Mouse (Mus musculus): ENCODE data around the gene Ppp1r16b. TPM values are rescaled to one million over a fixed set of nuclear protein-coding genes. Genes with fewer than 3 reads are reported as not detected.

Gene Ppp1r16b
- polyA plus RNA-seq, 1 experiment: 3.7 TPM

DNA sequence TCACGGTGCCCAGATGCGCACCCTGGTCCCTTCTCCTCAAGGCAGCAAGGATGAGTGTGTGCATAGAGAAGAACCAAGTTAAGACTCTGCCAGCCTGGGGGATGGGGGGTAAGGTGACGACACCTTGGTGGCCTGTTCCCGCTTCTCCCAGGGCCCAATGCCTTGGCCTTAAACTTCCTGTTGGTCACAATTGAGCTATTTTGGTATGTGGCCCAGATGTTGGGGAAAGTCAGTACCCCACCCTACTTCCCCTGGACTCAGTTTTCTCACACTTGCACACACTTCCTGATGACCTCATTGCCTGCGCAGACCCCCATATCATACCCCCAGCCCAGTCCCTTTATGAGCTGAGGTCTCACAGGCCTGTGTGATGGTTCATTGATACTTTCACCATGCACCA, 23.9 kb downstream of the Ppp1r16b start:
- Histone ChIP-seq H3K9me3 (replicated peaks; ENCODE audit: control insufficient read depth, insufficient read depth, low read length, poor library complexity, severe bottlenecking) (no peaks in the 10 kb centered on the region), H3K9ac (ENCODE audit: low read depth, poor library complexity, severe bottlenecking) (no peak overlapping the region), H3K4me3 (ENCODE audit: low read depth, low read length) (no peak overlapping the region), H3K27ac (ENCODE audit: insufficient read depth, low read length) (no peak overlapping the region), H3K4me1 (ENCODE audit: control insufficient read depth, insufficient read depth, low read length) (no peaks in the 10 kb centered on the region), H3K27me3 (ENCODE audit: control insufficient read depth, insufficient read depth, low read length, poor library complexity, severe bottlenecking) (no peaks in the 10 kb centered on the region), H3K36me3 (ENCODE audit: control insufficient read depth, insufficient read depth, low read length, poor library complexity, severe bottlenecking) (no peaks in the 10 kb centered on the region)
- TF ChIP-seq EP300 (IDR thresholded peaks at IDR 0.05; ENCODE audit: insufficient read depth, low read depth, low read length): no peak
- TF ChIP-seq CTCF (IDR thresholded peaks at IDR 0.05; ENCODE audit: low read depth, low read length): no peak
- TF ChIP-seq POLR2A (IDR thresholded peaks at IDR 0.05; ENCODE audit: insufficient read depth, low read length): no peak

DNA sequence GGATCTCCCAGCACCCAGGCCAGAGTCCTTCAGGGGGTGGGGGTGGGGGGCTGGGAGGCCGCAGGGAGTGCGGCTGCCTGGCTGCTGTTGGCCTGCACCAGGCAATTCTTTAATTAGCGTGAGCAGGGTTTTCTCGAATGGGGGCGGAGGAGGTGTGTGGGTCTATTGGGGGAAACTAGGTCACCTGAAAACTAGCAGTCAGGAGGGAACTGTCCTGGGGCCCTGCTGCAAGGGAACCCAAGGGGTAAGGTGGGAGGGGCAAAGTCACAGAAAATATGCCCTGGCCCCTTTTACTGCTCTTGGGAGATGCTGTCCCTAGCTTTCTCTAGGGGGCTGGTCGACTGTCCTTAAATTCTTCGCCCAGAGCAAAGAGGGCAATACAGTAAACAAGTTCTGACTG, 24.4 kb downstream of the Ppp1r16b start:
- Histone ChIP-seq H3K27me3 (ENCODE audit: control insufficient read depth, insufficient read depth, low read length, poor library complexity, severe bottlenecking) (no peaks in the 10 kb centered on the region), H3K4me1 (ENCODE audit: control insufficient read depth, insufficient read depth, low read length) (no peaks in the 10 kb centered on the region), H3K9me3 (replicated peaks; ENCODE audit: control insufficient read depth, insufficient read depth, low read length, poor library complexity, severe bottlenecking) (no peaks in the 10 kb centered on the region), H3K9ac (ENCODE audit: low read depth, poor library complexity, severe bottlenecking) (no peak overlapping the region), H3K4me3 (ENCODE audit: low read depth, low read length) (no peak overlapping the region), H3K36me3 (ENCODE audit: control insufficient read depth, insufficient read depth, low read length, poor library complexity, severe bottlenecking) (no peaks in the 10 kb centered on the region), H3K27ac (ENCODE audit: insufficient read depth, low read length) (no peak overlapping the region)
- TF ChIP-seq POLR2A (IDR thresholded peaks at IDR 0.05; ENCODE audit: insufficient read depth, low read length) (no peak), EP300 (IDR thresholded peaks at IDR 0.05; ENCODE audit: insufficient read depth, low read depth, low read length) (no peak), CTCF (IDR thresholded peaks at IDR 0.05; ENCODE audit: low read depth, low read length) (no peak)

DNA sequence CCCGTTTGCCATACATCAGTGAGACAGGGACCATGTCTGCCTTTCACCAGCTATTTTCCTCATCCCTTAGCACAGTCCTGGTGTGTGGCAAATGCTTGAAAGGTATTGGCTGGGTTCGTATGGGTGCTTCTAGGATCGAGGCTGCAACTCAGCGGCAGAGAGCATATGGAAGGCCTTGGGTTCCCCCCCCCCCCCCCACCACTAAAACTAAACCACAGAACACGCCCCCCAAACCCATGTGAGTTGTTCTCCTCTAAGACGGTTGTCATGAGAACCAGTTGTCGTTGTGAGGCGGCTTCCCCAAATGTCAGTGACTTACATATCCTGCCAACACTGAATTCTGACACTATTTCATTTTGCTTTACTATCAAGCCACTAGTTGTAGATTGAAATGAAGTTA, 24.9 kb downstream of the Ppp1r16b start:
- Histone ChIP-seq H3K27ac (ENCODE audit: insufficient read depth, low read length) (no peak overlapping the region), H3K4me1 (ENCODE audit: control insufficient read depth, insufficient read depth, low read length) (no peaks in the 10 kb centered on the region), H3K9me3 (replicated peaks; ENCODE audit: control insufficient read depth, insufficient read depth, low read length, poor library complexity, severe bottlenecking) (no peaks in the 10 kb centered on the region), H3K36me3 (ENCODE audit: control insufficient read depth, insufficient read depth, low read length, poor library complexity, severe bottlenecking) (no peaks in the 10 kb centered on the region), H3K4me3 (ENCODE audit: low read depth, low read length) (no peak overlapping the region), H3K27me3 (ENCODE audit: control insufficient read depth, insufficient read depth, low read length, poor library complexity, severe bottlenecking) (no peaks in the 10 kb centered on the region), H3K9ac (ENCODE audit: low read depth, poor library complexity, severe bottlenecking) (no peak overlapping the region)
- no peak for TF ChIP-seq POLR2A (IDR thresholded peaks at IDR 0.05; ENCODE audit: insufficient read depth, low read length)
- TF ChIP-seq CTCF (IDR thresholded peaks at IDR 0.05; ENCODE audit: low read depth, low read length): no peak
- no peak for TF ChIP-seq EP300 (IDR thresholded peaks at IDR 0.05; ENCODE audit: insufficient read depth, low read depth, low read length)

DNA sequence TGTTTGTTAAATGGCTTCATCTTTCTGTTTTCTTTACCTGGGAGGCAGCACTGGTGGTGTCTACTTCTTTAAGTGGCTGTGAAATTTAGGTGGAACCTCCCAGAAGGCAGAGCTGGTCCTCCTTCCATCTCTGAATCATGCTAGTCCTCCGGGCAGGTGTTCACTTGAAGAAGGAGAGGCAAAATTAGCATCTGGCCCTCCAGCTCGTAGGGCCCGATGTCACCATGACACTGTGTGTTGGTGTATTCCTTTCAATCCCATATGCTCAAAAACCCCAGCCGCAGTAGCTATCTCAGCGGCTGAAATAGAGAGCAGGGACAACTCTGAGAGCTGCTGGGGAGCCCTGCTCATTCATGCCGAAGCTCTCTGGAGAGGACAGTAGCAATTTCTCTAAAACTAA, 27.0 kb downstream of the Ppp1r16b start:
- TF ChIP-seq POLR2A (IDR thresholded peaks at IDR 0.05; ENCODE audit: insufficient read depth, low read length) (no peak), CTCF (IDR thresholded peaks at IDR 0.05; ENCODE audit: low read depth, low read length) (no peak), EP300 (IDR thresholded peaks at IDR 0.05; ENCODE audit: insufficient read depth, low read depth, low read length) (no peak)
- Histone ChIP-seq H3K9ac (ENCODE audit: low read depth, poor library complexity, severe bottlenecking) (no peak overlapping the region), H3K27me3 (ENCODE audit: control insufficient read depth, insufficient read depth, low read length, poor library complexity, severe bottlenecking) (no peaks in the 10 kb centered on the region), H3K9me3 (replicated peaks; ENCODE audit: control insufficient read depth, insufficient read depth, low read length, poor library complexity, severe bottlenecking) (no peaks in the 10 kb centered on the region), H3K36me3 (ENCODE audit: control insufficient read depth, insufficient read depth, low read length, poor library complexity, severe bottlenecking) (no peaks in the 10 kb centered on the region), H3K4me3 (ENCODE audit: low read depth, low read length) (no peak overlapping the region), H3K27ac (ENCODE audit: insufficient read depth, low read length) (no peak overlapping the region), H3K4me1 (ENCODE audit: control insufficient read depth, insufficient read depth, low read length) (no peaks in the 10 kb centered on the region)

DNA sequence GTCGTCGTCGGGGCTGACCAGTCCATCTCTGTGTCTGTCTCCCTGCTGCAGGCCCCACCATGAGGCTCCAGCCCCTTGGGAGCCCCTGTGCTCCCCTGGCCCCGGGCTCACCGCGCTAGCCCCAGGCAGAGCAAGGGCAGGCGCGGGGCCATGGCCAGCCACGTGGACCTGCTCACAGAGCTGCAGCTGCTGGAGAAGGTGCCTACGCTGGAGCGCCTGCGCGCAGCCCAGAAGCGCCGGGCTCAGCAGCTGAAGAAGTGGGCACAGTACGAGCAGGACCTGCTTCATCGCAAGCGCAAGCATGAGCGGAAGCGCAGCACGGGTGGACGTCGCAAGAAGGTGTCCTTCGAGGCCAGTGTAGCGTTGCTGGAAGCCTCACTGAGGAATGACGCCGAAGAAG, 30.6 kb downstream of the Ppp1r16b start:
- no peaks in the 10 kb centered on the region for H3K4me1 ChIP-seq (ENCODE audit: control insufficient read depth, insufficient read depth, low read length)
- H3K27me3 ChIP-seq (ENCODE audit: control insufficient read depth, insufficient read depth, low read length, poor library complexity, severe bottlenecking): no peaks in the 10 kb centered on the region
- TF ChIP-seq POLR2A (IDR thresholded peaks at IDR 0.05; ENCODE audit: insufficient read depth, low read length): no peak
- no peak for TF ChIP-seq CTCF (IDR thresholded peaks at IDR 0.05; ENCODE audit: low read depth, low read length)
- no peak for TF ChIP-seq EP300 (IDR thresholded peaks at IDR 0.05; ENCODE audit: insufficient read depth, low read depth, low read length)
- H3K4me3 ChIP-seq (ENCODE audit: low read depth, low read length): peak overlapping the region; percentile 35
- no peak overlapping the region for H3K27ac ChIP-seq (ENCODE audit: insufficient read depth, low read length)
- H3K9me3 ChIP-seq (replicated peaks; ENCODE audit: control insufficient read depth, insufficient read depth, low read length, poor library complexity, severe bottlenecking): no peaks in the 10 kb centered on the region
- no peak overlapping the region for H3K9ac ChIP-seq (ENCODE audit: low read depth, poor library complexity, severe bottlenecking)
- H3K36me3 ChIP-seq (ENCODE audit: control insufficient read depth, insufficient read depth, low read length, poor library complexity, severe bottlenecking): no peaks in the 10 kb centered on the region

DNA sequence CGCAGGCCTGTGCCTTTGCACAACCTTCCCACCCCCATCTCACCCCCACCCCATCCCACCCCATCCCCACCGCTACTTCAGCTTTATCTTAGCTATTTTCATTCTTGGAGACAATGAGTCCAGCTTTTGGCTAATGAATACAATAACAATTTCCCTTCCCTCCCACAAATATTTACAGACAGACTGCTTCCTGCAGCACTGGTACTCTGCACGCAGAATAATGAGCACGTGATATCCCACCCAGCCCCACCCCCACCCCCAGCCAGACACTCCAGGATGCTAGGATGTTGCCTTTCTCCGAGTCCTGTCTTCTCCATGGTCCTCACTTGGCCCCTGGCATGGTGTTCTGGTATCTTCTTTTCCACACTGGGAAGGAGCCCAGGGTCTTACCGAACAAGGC, 31.3 kb downstream of the Ppp1r16b start:
- no peak for TF ChIP-seq EP300 (IDR thresholded peaks at IDR 0.05; ENCODE audit: insufficient read depth, low read depth, low read length)
- TF ChIP-seq POLR2A (IDR thresholded peaks at IDR 0.05; ENCODE audit: insufficient read depth, low read length): no peak
- TF ChIP-seq CTCF (IDR thresholded peaks at IDR 0.05; ENCODE audit: low read depth, low read length): no peak
- Histone ChIP-seq H3K36me3 (ENCODE audit: control insufficient read depth, insufficient read depth, low read length, poor library complexity, severe bottlenecking) (no peaks in the 10 kb centered on the region), H3K9me3 (replicated peaks; ENCODE audit: control insufficient read depth, insufficient read depth, low read length, poor library complexity, severe bottlenecking) (no peaks in the 10 kb centered on the region)

More for the DNA sequence above, 31.3 kb downstream of the Ppp1r16b start:
- H3K27ac ChIP-seq (ENCODE audit: insufficient read depth, low read length): no peak overlapping the region
- no peak overlapping the region for H3K4me3 ChIP-seq (ENCODE audit: low read depth, low read length)
- H3K27me3 ChIP-seq (ENCODE audit: control insufficient read depth, insufficient read depth, low read length, poor library complexity, severe bottlenecking): no peaks in the 10 kb centered on the region
- H3K9ac ChIP-seq (ENCODE audit: low read depth, poor library complexity, severe bottlenecking): no peak overlapping the region
- H3K4me1 ChIP-seq (ENCODE audit: control insufficient read depth, insufficient read depth, low read length): no peaks in the 10 kb centered on the region

All from ES-Bruce4 (cell line).